Mouse (Mus musculus): ENCODE measurements around the gene Dync1li2.

Dync1li2 gene

GRCm38 (mm10) chr8:104383296-104383695 is 59.6 kb downstream of the Dync1li2 start:
- in situ Hi-C loops (cut with MboI) = no loop called here

DNA sequence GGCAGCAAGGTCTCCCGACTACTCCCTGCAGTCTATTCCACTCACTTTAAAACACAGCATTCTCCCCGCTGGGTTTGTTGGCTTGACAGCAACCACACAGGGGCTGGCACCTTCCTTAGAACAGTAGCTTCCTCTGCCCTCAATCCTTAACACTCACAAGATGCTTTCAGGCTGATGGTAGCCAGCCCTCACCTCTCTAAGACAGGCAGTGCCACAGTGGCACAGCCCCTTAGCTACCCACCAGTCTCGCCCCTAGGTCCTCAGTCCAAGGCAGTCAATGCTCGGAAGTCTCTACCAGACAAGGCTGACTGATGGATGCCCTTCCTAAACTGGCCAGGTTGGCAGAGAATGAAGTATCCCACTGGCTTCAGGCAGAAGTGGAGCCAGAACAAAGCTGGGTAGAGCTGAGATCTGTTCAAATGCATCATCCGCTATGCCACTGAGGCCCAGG is 61.9 kb downstream of the Dync1li2 start:
- in situ Hi-C loops (cut with MboI) = no loop called here

- in situ Hi-C loops (cut with MboI) = no loop called here
Observed at GRCm38 (mm10) chr8:104380269-104380668, 62.6 kb downstream of the Dync1li2 start.

DNA sequence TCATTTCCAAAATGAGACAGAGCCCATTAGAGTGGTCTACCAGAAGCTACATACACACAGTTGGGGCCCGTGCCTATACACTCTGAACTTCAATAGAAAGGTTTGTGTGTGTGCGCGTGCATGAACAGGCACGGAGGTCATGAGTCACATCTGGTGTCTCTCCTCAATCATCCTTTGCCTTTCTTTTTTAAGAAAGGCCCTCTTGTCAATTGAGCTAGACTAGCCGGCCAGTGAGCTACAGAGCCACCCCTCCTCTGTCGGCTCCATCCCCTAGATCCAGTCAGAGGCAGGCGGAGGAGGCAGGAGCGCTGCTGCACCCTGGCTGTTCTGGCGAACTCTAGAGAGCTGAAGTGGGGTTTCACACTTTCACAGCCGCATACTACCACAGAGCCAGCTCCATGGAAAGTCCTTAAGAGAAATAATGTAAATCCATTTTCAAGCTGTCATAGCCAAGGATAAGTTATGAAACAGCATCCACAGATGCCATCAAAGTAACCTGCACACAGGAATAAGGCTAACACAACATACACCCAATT is 63.5 kb downstream of the Dync1li2 start:
- in situ Hi-C loops (cut with MboI) = no loop called here

GRCm38 (mm10) chr8:104376669-104377068 is 66.2 kb downstream of the Dync1li2 start:
- in situ Hi-C loops (cut with MboI) = no loop called here

DNA sequence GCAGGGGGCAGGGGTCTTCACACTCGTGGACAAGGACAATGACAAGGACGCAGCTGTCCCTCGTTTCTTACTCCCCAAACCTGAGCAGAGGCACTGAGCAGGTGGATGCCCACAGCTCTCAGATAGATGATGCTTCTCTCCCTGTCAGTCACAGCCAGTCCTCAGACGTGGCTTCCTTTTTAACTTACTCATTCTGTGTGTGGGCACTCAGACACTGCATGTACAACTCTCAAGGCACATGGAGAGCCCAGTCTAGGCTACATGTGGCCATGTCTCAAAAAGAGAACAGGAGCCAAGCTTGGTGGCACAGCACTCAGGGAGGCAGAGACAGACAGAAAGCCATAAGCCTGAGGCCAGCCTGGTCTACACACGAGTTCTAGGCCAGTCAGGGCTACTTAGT is 66.9 kb downstream of the Dync1li2 start:
- in situ Hi-C loops (cut with MboI) = no loop called here

DNA sequence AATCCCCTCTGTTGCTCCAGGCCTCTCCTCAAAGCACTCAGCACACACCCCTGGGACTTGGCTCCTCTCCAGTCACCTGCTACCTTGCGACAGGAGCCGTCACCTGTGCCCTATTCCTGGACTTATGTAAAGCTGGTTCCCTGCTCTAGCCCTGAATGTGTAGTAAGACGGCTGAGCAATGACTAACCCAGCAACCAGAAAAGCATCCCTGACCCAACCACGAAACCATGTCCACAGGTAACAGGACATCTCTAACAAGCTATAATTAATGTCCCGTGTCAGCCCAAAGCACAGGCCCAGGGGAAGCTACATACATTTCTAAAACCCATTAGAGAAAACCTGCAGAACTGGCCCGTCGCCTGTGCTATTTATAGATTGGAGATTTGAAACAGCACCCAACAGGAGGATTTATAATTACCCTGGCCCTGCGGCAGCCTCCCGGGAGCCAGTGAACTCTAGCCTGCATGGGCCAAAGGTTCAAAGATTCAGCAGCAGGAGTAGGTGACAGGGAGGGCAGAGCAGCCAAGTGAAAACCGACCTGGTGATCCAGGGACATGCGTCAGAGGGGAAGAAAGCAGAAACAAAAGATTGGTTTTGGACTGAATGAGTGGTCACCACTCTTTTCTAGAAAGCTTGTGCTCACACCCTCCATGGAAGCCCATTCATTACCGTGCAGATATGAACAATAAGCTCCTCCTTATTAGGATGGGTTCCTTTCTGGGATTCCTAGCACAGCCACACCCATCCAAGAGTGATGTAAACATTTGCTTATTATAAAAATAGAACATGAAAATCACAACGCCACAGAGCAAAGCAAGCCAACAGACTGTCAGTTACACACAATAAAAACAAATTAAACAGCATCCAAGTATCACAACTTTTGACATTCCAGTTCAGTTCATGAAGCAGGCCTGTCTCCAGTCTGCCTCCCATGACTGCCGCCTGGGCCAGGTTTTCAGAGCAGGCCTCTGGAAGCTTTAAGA is 67.7 kb downstream of the Dync1li2 start:
- in situ Hi-C loops (cut with MboI) = no loop called here

DNA sequence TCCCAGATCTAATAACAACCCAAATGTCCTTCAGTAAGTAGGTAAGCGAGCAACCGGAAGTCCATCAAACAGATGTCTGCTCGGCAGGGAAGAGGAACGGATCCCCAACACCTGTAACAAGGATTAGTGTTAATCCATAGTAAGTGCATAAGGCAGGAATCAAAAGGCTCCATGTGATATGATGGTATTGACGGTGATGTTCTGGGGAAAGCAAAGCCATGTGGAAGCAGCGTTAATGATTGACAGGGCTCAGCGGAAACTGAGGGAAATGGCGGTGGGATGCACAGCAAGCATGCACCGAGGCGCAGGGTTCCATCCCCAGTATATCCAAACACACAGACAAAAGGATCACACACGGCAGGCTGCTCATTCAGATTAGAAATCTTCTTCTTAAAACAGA is 68.6 kb downstream of the Dync1li2 start:
- in situ Hi-C loops (cut with MboI) = no loop called here

DNA sequence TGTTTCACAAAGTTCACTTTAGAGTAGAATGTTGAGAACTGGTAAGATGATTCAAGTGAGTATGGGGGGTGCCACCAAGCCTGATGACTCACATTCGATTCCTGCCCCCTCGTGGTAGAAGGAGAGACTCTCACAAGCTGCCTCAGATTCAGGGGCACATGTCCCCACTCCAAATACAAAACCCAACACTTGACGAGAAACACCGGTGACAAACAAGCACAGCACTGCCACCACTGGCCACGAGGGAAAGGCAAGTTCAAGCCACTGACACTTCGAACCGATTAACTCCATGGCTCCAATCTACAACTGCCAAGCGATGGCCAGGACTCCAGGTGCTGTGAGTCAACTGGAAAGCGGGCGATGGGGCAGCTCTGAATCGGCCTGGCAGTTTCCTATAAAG is 69.1 kb downstream of the Dync1li2 start:
- in situ Hi-C loops (cut with MboI) = no loop called here

DNA sequence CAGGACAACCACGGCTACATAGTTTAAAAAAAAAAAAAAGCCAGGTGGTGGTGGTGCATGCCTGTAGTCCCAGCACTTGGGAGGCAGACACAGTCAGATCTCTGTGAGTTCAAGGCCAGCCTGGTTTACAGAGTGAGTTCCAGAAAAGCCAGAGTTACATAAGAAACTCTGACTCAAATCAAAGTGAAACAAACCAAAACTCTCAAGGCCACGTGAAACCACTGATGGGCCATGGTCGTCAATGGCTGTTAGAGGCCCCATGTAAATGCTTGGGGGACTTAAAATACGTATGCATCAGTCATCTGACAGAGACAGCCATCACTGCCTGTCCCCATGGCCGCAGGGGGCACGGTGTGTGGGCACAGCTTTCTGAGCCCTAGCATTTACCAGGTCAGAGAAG is 71.7 kb downstream of the Dync1li2 start:
- in situ Hi-C loops (cut with MboI) = no loop called here

GRCm38 (mm10) chr8:104370071-104370470 is 72.8 kb downstream of the Dync1li2 start:
- in situ Hi-C loops (cut with MboI) = no loop called here

- in situ Hi-C loops (cut with MboI) = no loop called here
Observed at GRCm38 (mm10) chr8:104369591-104369990, 73.3 kb downstream of the Dync1li2 start.
